Mouse (Mus musculus): ENCODE results near the gene Agl. TPM values are rescaled to one million over a fixed set of nuclear protein-coding genes. Genes with fewer than 3 reads are reported as not detected.

Gene Agl
- polyA plus RNA-seq (2017; shearing (Covaris generic)) = 3.1 TPM

GRCm38 (mm10) chr3:116807811-116808506, at the start of gene Agl:
Gene Agl (minus strand): TSS chr3:116808166.

DNA sequence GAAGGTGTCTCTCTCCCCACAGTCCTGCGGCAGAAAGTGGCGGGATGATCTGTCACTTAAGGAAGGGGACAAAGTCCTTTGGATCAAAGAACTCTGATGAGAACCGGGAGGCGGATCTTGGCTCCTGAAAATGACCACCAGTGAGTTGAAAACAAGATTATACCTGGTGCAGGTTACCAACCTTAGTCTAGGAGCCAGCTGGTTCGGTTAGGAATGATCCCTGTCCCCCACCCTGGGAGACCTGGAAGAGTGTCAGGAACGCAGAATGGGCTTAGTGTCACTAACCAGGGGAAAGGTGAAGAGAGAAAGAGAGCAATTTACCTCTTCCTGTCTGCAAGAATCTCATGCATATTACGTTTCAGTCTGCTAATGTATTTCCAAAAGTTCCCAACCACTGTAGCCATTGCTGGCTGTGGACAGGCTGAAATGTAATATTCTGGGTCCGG, 95.5 kb downstream of the Agl start, which contains the start of gene Slc35a3:
Gene Slc35a3, minus strand, starts transcription at position 396 of the 446 bp plus-strand sequence.

Other genes starting within 250 kb of the Agl start
- gene Lrrc39, start 245.2 kb downstream of the Agl start, polyA plus RNA-seq (2017; shearing (Covaris generic)) = 0.55 TPM
- 8.3 TPM for gene Sass6, start 213.2 kb downstream of the Agl start, polyA plus RNA-seq (2017; shearing (Covaris generic))
- gene Trmt13, start 193.6 kb downstream of the Agl start, polyA plus RNA-seq (2017; shearing (Covaris generic)) = 41.1 TPM
- gene Mfsd14a, start 145.5 kb downstream of the Agl start, polyA plus RNA-seq (2017; shearing (Covaris generic)) = 73.9 TPM
- gene Gm43191, start 126.9 kb downstream of the Agl start, polyA plus RNA-seq (2017; shearing (Covaris generic)) = not detected
- gene Slc35a3, start 95.3 kb downstream of the Agl start, polyA plus RNA-seq (2017; shearing (Covaris generic)) = 7.6 TPM
- 22.2 TPM for gene Frrs1, start 51.3 kb upstream of the Agl start, polyA plus RNA-seq (2017; shearing (Covaris generic))
- gene 4930455H04Rik, start 160.1 kb upstream of the Agl start, polyA plus RNA-seq (2017; shearing (Covaris generic)) = not detected
- gene Palmd, start 160.8 kb upstream of the Agl start, polyA plus RNA-seq (2017; shearing (Covaris generic)) = not detected

Data from activated CD4-positive, CD25-positive, alpha-beta regulatory T cell, adult 9 weeks (primary cell).